Mouse (Mus musculus) MEL (cell line): ENCODE measurements around the gene Lonp1. TPM values are rescaled to one million over a fixed set of nuclear protein-coding genes. Genes with fewer than 3 reads are reported as not detected.

Experiments
- DNase-seq: peaks from one replicate; pipeline ENCODE4 v3.0.0; 2011; ENCODE audit warnings: low read depth, low spot score
- H3K27ac ChIP-seq: 2 replicates; pipeline ENCODE4 v1.5.1; 2012; ENCODE audit warnings: low read depth, mild to moderate bottlenecking, control low read depth, low read length, moderate library complexity; ENCODE audit not compliant: control insufficient read depth
- H3K27me3 ChIP-seq, 2 experiments: fragments of 150-350 bp in 1 of 2; sonication (generic) in 1 of 2; 2 replicates each; pipeline ENCODE4 v1.6.1; 2012; ENCODE audit warnings: low read length in 2 of 2, mild to moderate bottlenecking in 2 of 2, improper control_type of control experiment in 1 of 2, moderate library complexity in 1 of 2; ENCODE audit not compliant: insufficient read depth in 2 of 2, control insufficient read depth in 1 of 2
- H3K36me3 ChIP-seq, 2 experiments: 2 replicates each; pipeline ENCODE4 v1.6.1; 2012 to 2014; ENCODE audit warnings: low read length in 2 of 2, improper control_type of control experiment in 1 of 2, inconsistent platforms in 1 of 2, mild to moderate bottlenecking in 1 of 2; ENCODE audit not compliant: insufficient read depth in 2 of 2, control insufficient read depth in 1 of 2
- H3K4me1 ChIP-seq, 2 experiments: fragments of 150-350 bp in 1 of 2; sonication (generic) in 1 of 2; 2 replicates each; pipeline ENCODE4 v1.6.1; 2012; ENCODE audit warnings: low read length in 2 of 2, improper control_type of control experiment in 1 of 2, mild to moderate bottlenecking in 1 of 2; ENCODE audit not compliant: insufficient read depth in 2 of 2, control insufficient read depth in 1 of 2
- H3K4me3 ChIP-seq, 2 experiments: fragments of 150-350 bp in 1 of 2; sonication (generic) in 1 of 2; 2 replicates each; pipeline ENCODE4 v1.5.1; 2012; ENCODE audit warnings: low read depth in 2 of 2, low read length in 2 of 2, mild to moderate bottlenecking in 2 of 2, moderate library complexity in 2 of 2, control low read depth in 1 of 2, improper control_type of control experiment in 1 of 2; ENCODE audit not compliant: control insufficient read depth in 1 of 2, insufficient read depth in 1 of 2
- H3K79me2 ChIP-seq: 2 replicates; pipeline ENCODE4 v1.6.1; 2012; ENCODE audit warnings: mild to moderate bottlenecking, low read length, moderate library complexity; ENCODE audit not compliant: control insufficient read depth, poor library complexity, insufficient read depth
- H3K9ac ChIP-seq: 2 replicates; pipeline ENCODE4 v1.6.1; 2012; ENCODE audit warnings: low read depth, mild to moderate bottlenecking, control low read depth, low read length, moderate library complexity; ENCODE audit not compliant: control insufficient read depth, poor library complexity, severe bottlenecking
- H3K9me3 ChIP-seq: fragments of 150-350 bp; sonication (generic); replicated peaks from 2 replicates; pipeline ENCODE4 v1.6.1; 2012; ENCODE audit warnings: mild to moderate bottlenecking, low read length, improper control_type of control experiment, moderate library complexity; ENCODE audit not compliant: insufficient read depth
- ELF1 ChIP-seq: IDR thresholded peaks from 2 replicates; pipeline ENCODE4 v1.6.1; 2014; ENCODE audit warnings: low read depth, mild to moderate bottlenecking, inconsistent platforms, low read length, improper control_type of control experiment, moderate library complexity
- GATA1 ChIP-seq: IDR thresholded peaks from 2 replicates; pipeline ENCODE4 v1.6.1; 2011; ENCODE audit warnings: low read depth, low read length, improper control_type of control experiment
- HCFC1 ChIP-seq: IDR thresholded peaks from 2 replicates; pipeline ENCODE4 v1.6.1; 2012; ENCODE audit warnings: low read depth, mild to moderate bottlenecking, inconsistent platforms, low read length, improper control_type of control experiment, moderate library complexity
- JUND ChIP-seq: IDR thresholded peaks from 2 replicates; pipeline ENCODE4 v1.6.1; 2011; ENCODE audit warnings: low read depth, mild to moderate bottlenecking, improper control_type of control experiment, low read length
- MAZ ChIP-seq: IDR thresholded peaks from 2 replicates; pipeline ENCODE4 v1.6.1; 2012; ENCODE audit warnings: low read depth, mild to moderate bottlenecking, inconsistent platforms, low read length, improper control_type of control experiment
- RAD21 ChIP-seq: IDR thresholded peaks from 2 replicates; pipeline ENCODE4 v1.6.1; 2011; ENCODE audit warnings: mild to moderate bottlenecking, low read depth, low read length, improper control_type of control experiment
- RCOR1 ChIP-seq: IDR thresholded peaks from 2 replicates; pipeline ENCODE4 v1.6.1; 2012; ENCODE audit warnings: low read depth, mild to moderate bottlenecking, inconsistent platforms, low read length, improper control_type of control experiment
- SIN3A ChIP-seq: IDR thresholded peaks from 2 replicates; pipeline ENCODE4 v1.6.1; 2012; ENCODE audit warnings: low read length, improper control_type of control experiment, inconsistent platforms
- SMC3 ChIP-seq: IDR thresholded peaks from 2 replicates; pipeline ENCODE4 v1.6.1; 2011; ENCODE audit warnings: low read depth, low read length, improper control_type of control experiment
- TAL1 ChIP-seq: IDR thresholded peaks from 2 replicates; pipeline ENCODE4 v1.6.1; 2012; ENCODE audit warnings: mild to moderate bottlenecking, inconsistent platforms, low read length, moderate library complexity, mixed read lengths
- TBP ChIP-seq: IDR thresholded peaks from 2 replicates; pipeline ENCODE4 v1.8.0; 2011; ENCODE audit warnings: low read depth, low read length, improper control_type of control experiment
- ZC3H11A ChIP-seq: IDR thresholded peaks from 2 replicates; pipeline ENCODE4 v1.6.1; 2012; ENCODE audit warnings: low read depth, mild to moderate bottlenecking, inconsistent platforms, low read length, improper control_type of control experiment
- polyA plus RNA-seq, 2 experiments: library from polyadenylated mRNA; stranded (reverse) in 1 of 2; unstranded in 1 of 2; fragments of >175 nt in 1 of 2; fragments of >200 nt in 1 of 2; gene quantifications; 2 replicates each; pipeline versions ENCODE4 v1.2.1 to v1.2.4; 2012; ENCODE audit warnings: low replicate concordance in 2 of 2, low read depth in 1 of 2; ENCODE audit not compliant: insufficient read length in 2 of 2, insufficient read depth in 1 of 2, missing spikeins in 1 of 2
- total RNA-seq: library from RNA; depleted of rRNA; stranded (reverse); fragments of 300-350 nt; gene quantifications from 2 replicates; pipeline ENCODE4 v1.2.3, GENCODE M21; 2012

Lonp1 gene
- total and polyA plus RNA-seq, 3 experiments = 162 to 296 (median 197) TPM

GRCm38 (mm10) chr17:56655311-56655710, 28.6 kb upstream of the Lonp1 start:
- no peaks in the 10 kb centered on the region for H3K9me3 ChIP-seq
- DNase-seq = no peak
- no peak for TF ChIP-seq SIN3A
- TF ChIP-seq MAZ = no peak
- no peak for TF ChIP-seq GATA1
- TF ChIP-seq, all 39 proteins: peak for 0
- H3K27ac ChIP-seq = no peak overlapping the region
- H3K27me3 ChIP-seq = no peaks in the 10 kb centered on the region
- H3K4me3 ChIP-seq = no peak overlapping the region
- no peaks in the 10 kb centered on the region for H3K36me3 ChIP-seq
- no peaks in the 10 kb centered on the region for H3K4me1 ChIP-seq
- no peak overlapping the region for H3K9ac ChIP-seq
- H3K79me2 ChIP-seq = no peaks in the 10 kb centered on the region

GRCm38 (mm10) chr17:56654771-56655170, 28.1 kb upstream of the Lonp1 start:
- H3K27ac ChIP-seq = no peak overlapping the region
- H3K9ac ChIP-seq = no peak overlapping the region
- no peak for TF ChIP-seq TAL1
- no peak for TF ChIP-seq ZC3H11A
- TF ChIP-seq RAD21 = no peak
- no peaks in the 10 kb centered on the region for H3K27me3 ChIP-seq
- no peak overlapping the region for H3K4me3 ChIP-seq
- no peaks in the 10 kb centered on the region for H3K79me2 ChIP-seq
- H3K36me3 ChIP-seq = no peaks in the 10 kb centered on the region
- DNase-seq = no peak
- no peaks in the 10 kb centered on the region for H3K9me3 ChIP-seq
- H3K4me1 ChIP-seq = no peaks in the 10 kb centered on the region

GRCm38 (mm10) chr17:56651801-56652200, 25.1 kb upstream of the Lonp1 start:
- H3K9ac ChIP-seq = no peak overlapping the region
- peaks cover 0 to 2% of the 10 kb centered on the region in 2 experiments; a peak in 1 of 4 replicates for H3K4me1 ChIP-seq
- no peak overlapping the region for H3K4me3 ChIP-seq
- no peaks in the 10 kb centered on the region for H3K36me3 ChIP-seq
- no peaks in the 10 kb centered on the region for H3K79me2 ChIP-seq
- H3K27ac ChIP-seq = no peak overlapping the region
- TF ChIP-seq RCOR1 = no peak
- no peak for TF ChIP-seq HCFC1
- no peak for TF ChIP-seq TBP
- TF ChIP-seq MAZ = no peak
- TF ChIP-seq JUND = no peak
- no peak for TF ChIP-seq ELF1
- no peak for TF ChIP-seq SMC3
- no peak for TF ChIP-seq ZC3H11A
- DNase-seq = peak; percentile 69
- H3K27me3 ChIP-seq = no peaks in the 10 kb centered on the region
- H3K9me3 ChIP-seq = no peaks in the 10 kb centered on the region
